Mouse (Mus musculus) embryonic fibroblast, embryonic 13.5 days (primary cell): Measurements from ENCODE around the gene Gm11020.
"Not testable (repeated sequence)": the region's sequence is repeated elsewhere in the genome, so short reads cannot be mapped to it uniquely, and the experiment has no call there.

ENCODE experiments used
- CTCF ChIP-seq: IDR thresholded peaks from 2 replicates; pipeline ENCODE4 v1.5.1; 2011; ENCODE audit warnings: mild to moderate bottlenecking, control low read depth, low read length, moderate library complexity, borderline replicate concordance; ENCODE audit not compliant: insufficient read depth
- POLR2A ChIP-seq: IDR thresholded peaks from 2 replicates; pipeline ENCODE4 v1.6.1; 2011; ENCODE audit warnings: low read depth, mild to moderate bottlenecking, control low read depth, low read length, moderate library complexity

GRCm38 (mm10) chr8:104321930-104322329, 563 bp downstream of the Gm11020 start, which contains the start of gene Cmtm2b:
- TF ChIP-seq POLR2A, CTCF: not testable (repeated sequence)
